Mouse (Mus musculus) intestine, postnatal 0 days (tissue): ENCODE results near the gene App. TPM values are rescaled to one million over a fixed set of nuclear protein-coding genes. Genes with fewer than 3 reads are reported as not detected.

Experiments
- ATAC-seq: fragments of 200-750 bp; cut with Nextera tagmentation; 2 replicates; pipeline ENCODE4 v1.8.0; 2017; ENCODE audit warnings: mild to moderate bottlenecking, moderate TSS enrichment, moderate library complexity
- H3K27ac ChIP-seq: fragments of 300-500 bp; sonication (generic); 2 replicates; pipeline ENCODE4 v1.5.1; 2014; ENCODE audit warnings: mild to moderate bottlenecking, low read depth, low read length, moderate library complexity
- H3K27me3 ChIP-seq: fragments of 300-500 bp; sonication (generic); replicated peaks from 2 replicates; pipeline ENCODE4 v1.6.1; 2014; ENCODE audit warnings: low read length, mixed read lengths; ENCODE audit not compliant: control insufficient read depth, insufficient read depth
- H3K36me3 ChIP-seq: fragments of 300-500 bp; sonication (generic); 2 replicates; pipeline ENCODE4 v1.6.1; 2014; ENCODE audit warnings: mild to moderate bottlenecking, moderate library complexity; ENCODE audit not compliant: control insufficient read depth, insufficient read depth
- H3K4me1 ChIP-seq: fragments of 300-500 bp; sonication (generic); replicated peaks from 2 replicates; pipeline ENCODE4 v1.6.1; 2014; ENCODE audit warnings: antibody characterized with exemption, low read length, mixed read lengths; ENCODE audit not compliant: control insufficient read depth, insufficient read depth
- H3K4me2 ChIP-seq: fragments of 300-500 bp; sonication (generic); replicated peaks from 2 replicates; pipeline ENCODE4 v1.6.1; 2014; ENCODE audit warnings: low read depth, mild to moderate bottlenecking, moderate library complexity
- H3K4me3 ChIP-seq: fragments of 300-500 bp; sonication (generic); 2 replicates; pipeline ENCODE4 v1.5.1; 2014; ENCODE audit warnings: low read depth, low read length
- H3K9ac ChIP-seq: fragments of 300-500 bp; sonication (generic); 2 replicates; pipeline ENCODE4 v1.6.1; 2014; ENCODE audit warnings: mild to moderate bottlenecking, low read depth, low read length
- H3K9me3 ChIP-seq: fragments of 300-500 bp; sonication (generic); 2 replicates; pipeline ENCODE4 v1.6.1; 2016; ENCODE audit warnings: mixed run types; ENCODE audit not compliant: control insufficient read depth
- CTCF ChIP-seq: sonication (generic); IDR thresholded peaks from 2 replicates; pipeline ENCODE4 v1.5.1; 2016; ENCODE audit warnings: low read depth, mild to moderate bottlenecking, control low read depth, antibody characterized with exemption, moderate library complexity
- WGBS: fragments of 180-500 bp; shearing (Covaris S2); extraction: QIAGEN DNeasy Blood & Tissue Kit; methylation state at CpG from one replicate; pipeline ENCODE4 v1.1.7; 2014; 5-methylcytosine and 5-hydroxymethylcytosine counted together
- polyA plus RNA-seq: library from polyadenylated mRNA; unstranded; fragments of >200 nt; fragmentation: Nextera tagmentation; extraction: Ambion mirVana; gene quantifications from 2 replicates; pipeline ENCODE4 v1.2.1, GENCODE M21; 2015

The App gene
- polyA plus RNA-seq, 1 experiment from 2014 or later = 191 TPM

DNA sequence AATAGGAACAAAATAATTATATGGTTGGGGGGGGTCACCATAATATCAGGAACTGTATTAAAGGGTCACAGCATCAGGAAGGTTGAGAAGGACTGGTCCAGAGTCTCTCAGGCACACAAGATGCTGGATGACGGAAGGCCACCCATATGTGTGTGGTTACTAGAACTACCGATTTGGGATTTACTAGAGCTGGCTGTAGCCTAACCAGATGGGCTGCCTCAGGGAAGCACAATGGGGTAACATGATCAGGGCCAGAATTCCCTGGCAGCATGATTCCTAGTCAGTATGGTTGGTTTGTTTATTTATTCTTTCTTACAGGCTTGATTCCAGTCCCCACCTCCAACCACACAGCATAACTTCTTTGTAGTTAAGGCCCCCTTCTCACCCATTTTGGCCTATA is 162.9 kb downstream of the App start:
- Histone ChIP-seq H3K36me3 (peaks cover 42% of the 10 kb centered on the region), H3K9me3 (no peaks in the 10 kb centered on the region), H3K4me1 (no peaks in the 10 kb centered on the region), H3K27me3 (no peaks in the 10 kb centered on the region), H3K4me3 (no peak overlapping the region), H3K9ac (no peak overlapping the region), H3K27ac (no peak overlapping the region), H3K4me2 (no peak overlapping the region)
- ATAC-seq = no peak
- TF ChIP-seq CTCF = no peak
- 82% methylated on average over 2 of the region's 2 CpGs for WGBS

GRCm38 (mm10) chr16:85008866-85009645 is 164.5 kb downstream of the App start:
- no peak overlapping the region for H3K9ac ChIP-seq
- 77% methylated on average over 9 of the region's 9 CpGs for WGBS
- no peak for TF ChIP-seq CTCF
- no peak overlapping the region for H3K4me2 ChIP-seq
- no peak for ATAC-seq
- H3K4me1 ChIP-seq = no peaks in the 10 kb centered on the region
- no peaks in the 10 kb centered on the region for H3K9me3 ChIP-seq
- no peak overlapping the region for H3K4me3 ChIP-seq
- no peaks in the 10 kb centered on the region for H3K27me3 ChIP-seq
- peaks cover 30% of the 10 kb centered on the region for H3K36me3 ChIP-seq
- H3K27ac ChIP-seq = no peak overlapping the region

DNA sequence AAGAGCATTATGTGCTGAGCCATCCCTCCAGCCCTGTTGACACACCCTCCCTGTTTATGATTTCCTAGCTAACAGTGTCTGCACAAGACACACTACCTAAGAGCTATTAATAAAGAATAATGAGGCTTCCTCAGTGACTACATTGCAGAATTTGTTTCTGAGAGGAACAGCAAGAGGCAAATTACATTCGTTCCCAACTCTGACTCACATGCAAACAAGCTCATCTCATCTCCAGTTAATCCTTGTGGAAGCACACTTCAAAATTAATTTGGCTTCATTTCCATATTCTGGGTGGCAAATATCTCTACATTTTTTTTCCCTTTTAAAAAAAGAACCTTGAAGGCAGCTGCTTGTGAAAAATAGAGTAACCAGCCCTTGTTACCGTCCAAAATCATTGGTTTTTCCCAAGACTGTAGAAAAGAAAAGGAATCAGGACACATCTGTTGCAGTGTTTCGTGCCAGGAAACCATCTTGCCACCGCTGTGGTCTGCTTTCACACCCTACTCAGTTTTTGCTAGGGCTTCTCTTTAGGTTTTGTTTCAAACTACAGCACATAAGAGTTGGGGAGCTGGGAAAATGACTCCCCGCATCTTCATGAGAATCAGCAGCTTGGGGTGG is 171.5 kb downstream of the App start:
- H3K27ac ChIP-seq = no peak overlapping the region
- WGBS = 92% methylated on average over 5 of the region's 5 CpGs
- no peak overlapping the region for H3K4me2 ChIP-seq
- no peaks in the 10 kb centered on the region for H3K4me1 ChIP-seq
- no peaks in the 10 kb centered on the region for H3K9me3 ChIP-seq
- H3K36me3 ChIP-seq = peaks cover 10% of the 10 kb centered on the region
- TF ChIP-seq CTCF = no peak
- no peak overlapping the region for H3K9ac ChIP-seq
- no peak overlapping the region for H3K4me3 ChIP-seq
- no peaks in the 10 kb centered on the region for H3K27me3 ChIP-seq
- no peak for ATAC-seq

GRCm38 (mm10) chr16:85000304-85000703 is 173.3 kb downstream of the App start:
- Histone ChIP-seq H3K9ac (no peak overlapping the region), H3K4me3 (no peak overlapping the region), H3K9me3 (no peaks in the 10 kb centered on the region), H3K36me3 (peaks cover 10% of the 10 kb centered on the region), H3K27me3 (no peaks in the 10 kb centered on the region), H3K4me2 (no peak overlapping the region), H3K27ac (no peak overlapping the region), H3K4me1 (no peaks in the 10 kb centered on the region)
- 79% methylated on average over 7 of the region's 7 CpGs for WGBS
- no peak for TF ChIP-seq CTCF
- ATAC-seq = no peak

DNA sequence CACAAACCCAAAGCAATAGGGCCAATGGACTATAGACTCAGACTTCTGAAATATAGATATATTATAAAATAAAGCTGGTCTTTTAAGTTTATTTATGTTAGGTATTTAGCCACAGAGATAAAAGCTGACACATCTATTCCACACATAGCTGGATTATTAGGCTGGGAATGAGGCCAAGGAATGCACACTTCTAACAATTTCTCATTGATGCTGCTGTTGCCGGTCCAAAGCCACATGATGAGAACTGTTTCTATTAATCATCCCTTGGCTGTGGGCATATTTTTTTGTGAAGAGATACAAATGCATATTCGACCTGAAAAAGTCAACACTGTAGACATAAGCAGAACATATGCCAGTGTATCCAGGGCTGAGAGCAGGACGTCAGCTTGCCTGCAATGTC is 176.0 kb downstream of the App start:
- H3K4me3 ChIP-seq = no peak overlapping the region
- H3K27ac ChIP-seq = no peak overlapping the region
- no peaks in the 10 kb centered on the region for H3K4me1 ChIP-seq
- H3K4me2 ChIP-seq = no peak overlapping the region
- H3K9ac ChIP-seq = no peak overlapping the region
- H3K36me3 ChIP-seq = peaks cover 13% of the 10 kb centered on the region
- no peak for TF ChIP-seq CTCF
- ATAC-seq = no peak
- no peaks in the 10 kb centered on the region for H3K9me3 ChIP-seq
- 67% methylated on average over 3 of the region's 3 CpGs for WGBS
- no peaks in the 10 kb centered on the region for H3K27me3 ChIP-seq

DNA sequence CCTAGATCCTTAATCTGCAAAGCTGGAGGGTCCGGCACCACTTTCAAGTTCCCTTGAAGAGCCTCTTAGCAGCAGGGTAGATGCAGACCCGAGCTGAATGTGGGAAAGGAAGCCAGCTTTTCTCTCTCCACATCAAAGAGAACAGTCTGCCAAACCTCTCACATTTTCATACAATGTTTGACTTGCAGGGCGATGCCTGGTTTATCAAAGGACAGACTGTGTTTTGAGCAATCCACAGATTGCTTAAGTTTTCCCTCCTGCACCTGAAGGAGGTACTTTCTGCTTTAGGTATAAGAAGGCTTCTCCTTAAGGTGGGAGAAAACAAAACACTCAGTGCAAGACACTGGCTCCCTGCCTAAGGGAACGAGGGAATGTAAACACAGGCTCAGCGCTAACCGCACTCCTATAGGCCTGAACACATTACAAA is 178.1 kb downstream of the App start:
- no peak for TF ChIP-seq CTCF
- Histone ChIP-seq H3K9ac (no peak overlapping the region), H3K27me3 (no peaks in the 10 kb centered on the region), H3K4me2 (no peak overlapping the region), H3K36me3 (peaks cover 7% of the 10 kb centered on the region; the same call in 1 of the 2 replicates), H3K9me3 (no peaks in the 10 kb centered on the region), H3K27ac (no peak overlapping the region), H3K4me3 (no peak overlapping the region), H3K4me1 (no peaks in the 10 kb centered on the region)
- ATAC-seq = no peak
- 47% methylated on average over 6 of the region's 6 CpGs for WGBS
